Mouse (Mus musculus): Measurements from ENCODE around the gene Npas3.

Npas3 gene

GRCm38 (mm10) chr12:53698483-53699227, 450.2 kb downstream of the Npas3 start:
- DNase-seq, result no peak

- peak; percentile 12 to 18 for DNase-seq
Measured at GRCm38 (mm10) chr12:53719896-53720295, 471.4 kb downstream of the Npas3 start.

- no peak for DNase-seq
Measured at GRCm38 (mm10) chr12:53722156-53722555, 473.7 kb downstream of the Npas3 start.

GRCm38 (mm10) chr12:53722718-53723698, 474.5 kb downstream of the Npas3 start:
- no peak for DNase-seq

- no peak for DNase-seq
Measured at GRCm38 (mm10) chr12:53729275-53729674, 480.8 kb downstream of the Npas3 start.

GRCm38 (mm10) chr12:53738549-53739292, 490.2 kb downstream of the Npas3 start:
- DNase-seq, result no peak

- DNase-seq, result peak; percentile 58 to 62
Measured at GRCm38 (mm10) chr12:53746653-53747052, 498.2 kb downstream of the Npas3 start.

- DNase-seq, result no peak
Measured at GRCm38 (mm10) chr12:53749375-53749774, 500.9 kb downstream of the Npas3 start.

- no peak for DNase-seq
Measured at GRCm38 (mm10) chr12:53752281-53753072, 504.0 kb downstream of the Npas3 start.

GRCm38 (mm10) chr12:53753368-53753937, 505.0 kb downstream of the Npas3 start:
- DNase-seq, result no peak

- no peak for DNase-seq
Measured at GRCm38 (mm10) chr12:53754236-53754635, 505.8 kb downstream of the Npas3 start.

- DNase-seq, result no peak
Measured at GRCm38 (mm10) chr12:53757631-53758030, 509.2 kb downstream of the Npas3 start.

- no peak for DNase-seq
Measured at GRCm38 (mm10) chr12:53758356-53758755, 509.9 kb downstream of the Npas3 start.

- DNase-seq, result no peak
Measured at GRCm38 (mm10) chr12:53764143-53764542, 515.7 kb downstream of the Npas3 start.

- DNase-seq, result peak; percentile 67 to 74
Measured at GRCm38 (mm10) chr12:53768392-53768791, 519.9 kb downstream of the Npas3 start.

- DNase-seq, result no peak
Measured at GRCm38 (mm10) chr12:53771394-53771936, 523.0 kb downstream of the Npas3 start.

GRCm38 (mm10) chr12:53781850-53782552, 533.5 kb downstream of the Npas3 start:
- DNase-seq, result no peak

- no peak for DNase-seq
Measured at GRCm38 (mm10) chr12:53789501-53789900, 541.0 kb downstream of the Npas3 start.

GRCm38 (mm10) chr12:53794718-53795400, 546.4 kb downstream of the Npas3 start:
- no peak for DNase-seq

GRCm38 (mm10) chr12:53801831-53802230, 553.4 kb downstream of the Npas3 start:
- DNase-seq, result no peak
